Mouse (Mus musculus) Patski (cell line): Measurements from ENCODE around the gene Flywch2. TPM values are rescaled to one million over a fixed set of nuclear protein-coding genes. Genes with fewer than 3 reads are reported as not detected.

Experiments
- ATAC-seq: fragments of 100-300 bp; one replicate; pipeline ENCODE4 v1.8.0; 2021
- CTCF ChIA-PET: fragments of 350-600 bp; sonication (Branson Sonifier 250); formaldehyde crosslinking; loops from one replicate; lab custom pipeline; 2022; ENCODE audit warnings: inconsistent platforms; lab: Charles Lee
- POLR2A ChIA-PET: fragments of 350-600 bp; sonication (Branson Sonifier 250); formaldehyde crosslinking; loops from one replicate; lab custom pipeline; 2022; ENCODE audit warnings: antibody characterized with exemption, inconsistent platforms; lab: Charles Lee
- DNase-seq: peaks from one replicate; pipeline ENCODE4 v3.0.0-alpha.2; 2011; ENCODE audit warnings: low read depth, low spot score
- H3K27me3 ChIP-seq: fragments of 371-371 bp; one replicate; pipeline ENCODE4 v1.5.1; 2021
- CTCF ChIP-seq: fragments of 100-300 bp; IDR thresholded peaks from one replicate; pipeline ENCODE4 v1.5.1; 2021
- in situ Hi-C: fragments of 300-500 bp; cut with MboI; formaldehyde crosslinking; loops from 3 replicates; pipeline ENCODE4 v1.11.1; 2018; ENCODE audit warnings: low pct_unique_long_range_greater_than_20kb, mixed read lengths
- polyA plus RNA-seq: library from polyadenylated mRNA; unstranded; gene quantifications from one replicate; pipeline ENCODE4 v1.2.3, GENCODE M21; 2021

Flywch2 gene
- polyA plus RNA-seq, 1 experiment from 2014 or later = 7.9 TPM

- no peak for TF ChIP-seq CTCF
- ATAC-seq = no peak
- ChIA-PET CTCF (no interaction called here), POLR2A (no interaction called here)
- in situ Hi-C loops = no loop called here
- H3K27me3 ChIP-seq = no peaks in the 10 kb centered on the region
- DNase-seq = no peak
These were observed 30.2 kb downstream of the Flywch2 start for GRCm38 (mm10) chr17:23755689-23756088.

GRCm38 (mm10) chr17:23749400-23750191 lies 36.3 kb downstream of the Flywch2 start:
- ChIA-PET CTCF (interaction anchor here (1.0 to 1.6 kb wide), 6 partner anchors 8 to 58 kb away, joined by 3 to 5 read pairs (median 4); no protein-coding TSS in a partner anchor), POLR2A (no interaction called here)
- no peak for TF ChIP-seq CTCF
- DNase-seq (no peak), ATAC-seq (no peak)
- in situ Hi-C loops = no loop called here
- peaks cover 4% of the 10 kb centered on the region for H3K27me3 ChIP-seq

- ChIA-PET POLR2A (no interaction called here), CTCF (interaction anchor here (0.7 to 1.6 kb wide), 9 partner anchors 9 to 123 kb away, joined by 3 to 5 read pairs (median 4); no protein-coding TSS in a partner anchor)
- peak; percentile 54 for ATAC-seq
- no peak for DNase-seq
- in situ Hi-C loops = no loop called here
- TF ChIP-seq CTCF = no peak
- peaks cover 4% of the 10 kb centered on the region for H3K27me3 ChIP-seq
These were observed 37.1 kb downstream of the Flywch2 start for GRCm38 (mm10) chr17:23748631-23749391.

GRCm38 (mm10) chr17:23748026-23748425 lies 37.9 kb downstream of the Flywch2 start:
- ATAC-seq (no peak), DNase-seq (no peak)
- ChIA-PET CTCF (interaction anchor here (0.9 to 1.6 kb wide), 5 partner anchors 8 to 124 kb away, joined by 3 to 5 read pairs (median 5); no protein-coding TSS in a partner anchor), POLR2A (no interaction called here)
- H3K27me3 ChIP-seq = peaks cover 4% of the 10 kb centered on the region
- no peak for TF ChIP-seq CTCF
- in situ Hi-C loops = no loop called here

- DNase-seq = no peak
- ATAC-seq = no peak
- CTCF ChIA-PET = interaction anchor here (1.1 to 1.4 kb wide), 2 partner anchors 82 to 103 kb away, joined by 3 to 4 read pairs; no protein-coding TSS in a partner anchor
- POLR2A ChIA-PET = no interaction called here
- peaks cover 4% of the 10 kb centered on the region for H3K27me3 ChIP-seq
- no peak for TF ChIP-seq CTCF
- in situ Hi-C loops = no loop called here
These were observed 38.4 kb downstream of the Flywch2 start for GRCm38 (mm10) chr17:23747471-23747870.

- ATAC-seq (no peak), DNase-seq (no peak)
- ChIA-PET POLR2A (no interaction called here), CTCF (interaction anchor here (1.0 to 1.1 kb wide), 2 partner anchors 9 to 83 kb away, joined by 4 read pairs; no protein-coding TSS in a partner anchor)
- no peak for TF ChIP-seq CTCF
- in situ Hi-C loops = no loop called here
- peaks cover 4% of the 10 kb centered on the region for H3K27me3 ChIP-seq
These were observed 39.1 kb downstream of the Flywch2 start for GRCm38 (mm10) chr17:23746767-23747166.

GRCm38 (mm10) chr17:23746311-23746710 lies 39.6 kb downstream of the Flywch2 start:
- TF ChIP-seq CTCF = no peak
- peaks cover 4% of the 10 kb centered on the region for H3K27me3 ChIP-seq
- CTCF ChIA-PET = interaction anchor here (1.0 to 1.1 kb wide), 2 partner anchors 9 to 83 kb away, joined by 4 read pairs; no protein-coding TSS in a partner anchor
- POLR2A ChIA-PET = no interaction called here
- ATAC-seq (no peak), DNase-seq (no peak)
- in situ Hi-C loops = no loop called here

GRCm38 (mm10) chr17:23745301-23746251 lies 40.3 kb downstream of the Flywch2 start, which contains the start of gene Kremen2:
Gene Kremen2, minus strand, starts transcription at chr17:23745833.
- in situ Hi-C loops = no loop called here
- no peak for DNase-seq
- CTCF ChIA-PET = interaction anchor here (1.0 kb wide), 1 partner anchor 8 kb away, joined by 4 read pairs; no protein-coding TSS in a partner anchor
- H3K27me3 ChIP-seq = peaks cover 4% of the 10 kb centered on the region
- no peak for ATAC-seq
- POLR2A ChIA-PET = no interaction called here
- no peak for TF ChIP-seq CTCF

- peaks cover 4% of the 10 kb centered on the region for H3K27me3 ChIP-seq
- CTCF ChIA-PET = no interaction called here
- no peak for TF ChIP-seq CTCF
- POLR2A ChIA-PET = no interaction called here
- DNase-seq (no peak), ATAC-seq (no peak)
- in situ Hi-C loops = no loop called here
These were observed 41.2 kb downstream of the Flywch2 start for GRCm38 (mm10) chr17:23744651-23745050.

- in situ Hi-C loops = no loop called here
- CTCF ChIA-PET = interaction anchor here (0.8 kb wide), 1 partner anchor 18 kb away, joined by 3 read pairs; the partner anchor contains the start of gene Pkmyt1
- no peak for ATAC-seq
- no peak for TF ChIP-seq CTCF
- POLR2A ChIA-PET = no interaction called here
- H3K27me3 ChIP-seq = peaks cover 4% of the 10 kb centered on the region
- DNase-seq = no peak
These were observed 41.8 kb downstream of the Flywch2 start for GRCm38 (mm10) chr17:23744076-23744475.
